Mouse (Mus musculus) MEL (cell line): ENCODE results near the gene Alg3. TPM values are rescaled to one million over a fixed set of nuclear protein-coding genes. Genes with fewer than 3 reads are reported as not detected.

Source experiments
- DNase-seq: peaks from one replicate; pipeline ENCODE4 v3.0.0; 2011; ENCODE audit warnings: low read depth, low spot score
- H3K27ac ChIP-seq: 2 replicates; pipeline ENCODE4 v1.5.1; 2012; ENCODE audit warnings: low read depth, mild to moderate bottlenecking, control low read depth, low read length, moderate library complexity; ENCODE audit not compliant: control insufficient read depth
- H3K27me3 ChIP-seq, 2 experiments: fragments of 150-350 bp in 1 of 2; sonication (generic) in 1 of 2; 2 replicates each; pipeline ENCODE4 v1.6.1; 2012; ENCODE audit warnings: low read length in 2 of 2, mild to moderate bottlenecking in 2 of 2, improper control_type of control experiment in 1 of 2, moderate library complexity in 1 of 2; ENCODE audit not compliant: insufficient read depth in 2 of 2, control insufficient read depth in 1 of 2
- H3K36me3 ChIP-seq, 2 experiments: 2 replicates each; pipeline ENCODE4 v1.6.1; 2012 to 2014; ENCODE audit warnings: low read length in 2 of 2, improper control_type of control experiment in 1 of 2, inconsistent platforms in 1 of 2, mild to moderate bottlenecking in 1 of 2; ENCODE audit not compliant: insufficient read depth in 2 of 2, control insufficient read depth in 1 of 2
- H3K4me1 ChIP-seq, 2 experiments: fragments of 150-350 bp in 1 of 2; sonication (generic) in 1 of 2; 2 replicates each; pipeline ENCODE4 v1.6.1; 2012; ENCODE audit warnings: low read length in 2 of 2, improper control_type of control experiment in 1 of 2, mild to moderate bottlenecking in 1 of 2; ENCODE audit not compliant: insufficient read depth in 2 of 2, control insufficient read depth in 1 of 2
- H3K4me3 ChIP-seq, 2 experiments: fragments of 150-350 bp in 1 of 2; sonication (generic) in 1 of 2; 2 replicates each; pipeline ENCODE4 v1.5.1; 2012; ENCODE audit warnings: low read depth in 2 of 2, low read length in 2 of 2, mild to moderate bottlenecking in 2 of 2, moderate library complexity in 2 of 2, control low read depth in 1 of 2, improper control_type of control experiment in 1 of 2; ENCODE audit not compliant: control insufficient read depth in 1 of 2, insufficient read depth in 1 of 2
- H3K79me2 ChIP-seq: 2 replicates; pipeline ENCODE4 v1.6.1; 2012; ENCODE audit warnings: mild to moderate bottlenecking, low read length, moderate library complexity; ENCODE audit not compliant: control insufficient read depth, poor library complexity, insufficient read depth
- H3K9ac ChIP-seq: 2 replicates; pipeline ENCODE4 v1.6.1; 2012; ENCODE audit warnings: low read depth, mild to moderate bottlenecking, control low read depth, low read length, moderate library complexity; ENCODE audit not compliant: control insufficient read depth, poor library complexity, severe bottlenecking
- H3K9me3 ChIP-seq: fragments of 150-350 bp; sonication (generic); replicated peaks from 2 replicates; pipeline ENCODE4 v1.6.1; 2012; ENCODE audit warnings: mild to moderate bottlenecking, low read length, improper control_type of control experiment, moderate library complexity; ENCODE audit not compliant: insufficient read depth
- BHLHE40 ChIP-seq: IDR thresholded peaks from 2 replicates; pipeline ENCODE4 v1.6.1; 2012; ENCODE audit warnings: low read depth, mild to moderate bottlenecking, inconsistent platforms, low read length, improper control_type of control experiment, borderline replicate concordance
- CHD2 ChIP-seq: IDR thresholded peaks from 2 replicates; pipeline ENCODE4 v1.6.1; 2011; ENCODE audit warnings: low read length, improper control_type of control experiment
- CTCF ChIP-seq, 3 experiments: IDR thresholded peaks in 2 of 3; conservative IDR thresholded peaks in 1 of 3; 2 replicates each; pipeline ENCODE4 v1.5.1; 2011 to 2012; ENCODE audit warnings: low read length in 3 of 3, low read depth in 2 of 3, mild to moderate bottlenecking in 2 of 3, improper control_type of control experiment in 1 of 3, inconsistent platforms in 1 of 3, mixed read lengths in 1 of 3, moderate library complexity in 1 of 3; ENCODE audit not compliant: control insufficient read depth in 1 of 3, insufficient read depth in 1 of 3, poor library complexity in 1 of 3, severe bottlenecking in 1 of 3
- ELF1 ChIP-seq: IDR thresholded peaks from 2 replicates; pipeline ENCODE4 v1.6.1; 2014; ENCODE audit warnings: low read depth, mild to moderate bottlenecking, inconsistent platforms, low read length, improper control_type of control experiment, moderate library complexity
- EP300 ChIP-seq, 2 experiments: IDR thresholded peaks; 2 replicates each; pipeline ENCODE4 v1.6.1; 2011; ENCODE audit warnings: improper control_type of control experiment in 2 of 2, low read length in 2 of 2, low read depth in 1 of 2, mild to moderate bottlenecking in 1 of 2
- GABPA ChIP-seq: IDR thresholded peaks from 2 replicates; pipeline ENCODE4 v1.6.1; 2012; ENCODE audit warnings: low read depth, mild to moderate bottlenecking, inconsistent platforms, low read length, improper control_type of control experiment, moderate library complexity
- JUND ChIP-seq: IDR thresholded peaks from 2 replicates; pipeline ENCODE4 v1.6.1; 2011; ENCODE audit warnings: low read depth, mild to moderate bottlenecking, improper control_type of control experiment, low read length
- KAT2A ChIP-seq: conservative IDR thresholded peaks from 2 replicates; pipeline ENCODE4 v1.6.1; 2012; ENCODE audit warnings: low read depth, low read length, improper control_type of control experiment, inconsistent platforms
- MAFK ChIP-seq: IDR thresholded peaks from 2 replicates; pipeline ENCODE4 v1.6.1; 2011; ENCODE audit warnings: low read depth, mild to moderate bottlenecking, low read length, improper control_type of control experiment, borderline replicate concordance
- MEF2A ChIP-seq: IDR thresholded peaks from 2 replicates; pipeline ENCODE4 v1.6.1; 2014; ENCODE audit warnings: low read depth, mild to moderate bottlenecking, inconsistent platforms, low read length, improper control_type of control experiment; ENCODE audit not compliant: poor library complexity, insufficient replicate concordance, severe bottlenecking; ENCODE audit errors: extremely low read depth
- MXI1 ChIP-seq: IDR thresholded peaks from 2 replicates; pipeline ENCODE4 v1.6.1; 2011; ENCODE audit warnings: mild to moderate bottlenecking, low read depth, low read length, improper control_type of control experiment
- NRF1 ChIP-seq: IDR thresholded peaks from 2 replicates; pipeline ENCODE4 v1.6.1; 2014; ENCODE audit warnings: low read depth, mild to moderate bottlenecking, inconsistent platforms, low read length, improper control_type of control experiment, moderate library complexity; ENCODE audit not compliant: poor library complexity, insufficient read depth, severe bottlenecking
- POLR2AphosphoS2 ChIP-seq: IDR thresholded peaks from 2 replicates; pipeline ENCODE4 v1.6.1; 2011; ENCODE audit warnings: low read length, improper control_type of control experiment
- RAD21 ChIP-seq: IDR thresholded peaks from 2 replicates; pipeline ENCODE4 v1.6.1; 2011; ENCODE audit warnings: mild to moderate bottlenecking, low read depth, low read length, improper control_type of control experiment
- SIN3A ChIP-seq: IDR thresholded peaks from 2 replicates; pipeline ENCODE4 v1.6.1; 2012; ENCODE audit warnings: low read length, improper control_type of control experiment, inconsistent platforms
- SMC3 ChIP-seq: IDR thresholded peaks from 2 replicates; pipeline ENCODE4 v1.6.1; 2011; ENCODE audit warnings: low read depth, low read length, improper control_type of control experiment
- TAL1 ChIP-seq: IDR thresholded peaks from 2 replicates; pipeline ENCODE4 v1.6.1; 2012; ENCODE audit warnings: mild to moderate bottlenecking, inconsistent platforms, low read length, moderate library complexity, mixed read lengths
- TCF12 ChIP-seq: IDR thresholded peaks from 2 replicates; pipeline ENCODE4 v1.6.1; 2014; ENCODE audit warnings: low read depth, mild to moderate bottlenecking, inconsistent platforms, low read length, improper control_type of control experiment, moderate library complexity
- UBTF ChIP-seq: IDR thresholded peaks from 2 replicates; pipeline ENCODE4 v1.6.1; 2012; ENCODE audit warnings: low read depth, mild to moderate bottlenecking, inconsistent platforms, low read length, improper control_type of control experiment, moderate library complexity, borderline replicate concordance; ENCODE audit not compliant: insufficient read depth
- USF2 ChIP-seq, 2 experiments: IDR thresholded peaks; 2 replicates each; pipeline ENCODE4 v1.6.1; 2011 to 2012; ENCODE audit warnings: improper control_type of control experiment in 2 of 2, low read length in 2 of 2, borderline replicate concordance in 1 of 2, inconsistent platforms in 1 of 2, low read depth in 1 of 2, mild to moderate bottlenecking in 1 of 2; ENCODE audit not compliant: insufficient read depth in 1 of 2
- ZC3H11A ChIP-seq: IDR thresholded peaks from 2 replicates; pipeline ENCODE4 v1.6.1; 2012; ENCODE audit warnings: low read depth, mild to moderate bottlenecking, inconsistent platforms, low read length, improper control_type of control experiment
- ZKSCAN1 ChIP-seq: IDR thresholded peaks from 2 replicates; pipeline ENCODE4 v1.6.1; 2012; ENCODE audit warnings: low read depth, mild to moderate bottlenecking, inconsistent platforms, low read length, improper control_type of control experiment, moderate library complexity
- polyA plus RNA-seq, 2 experiments: library from polyadenylated mRNA; stranded (reverse) in 1 of 2; unstranded in 1 of 2; fragments of >175 nt in 1 of 2; fragments of >200 nt in 1 of 2; gene quantifications; 2 replicates each; pipeline versions ENCODE4 v1.2.1 to v1.2.4; 2012; ENCODE audit warnings: low replicate concordance in 2 of 2, low read depth in 1 of 2; ENCODE audit not compliant: insufficient read length in 2 of 2, insufficient read depth in 1 of 2, missing spikeins in 1 of 2
- total RNA-seq: library from RNA; depleted of rRNA; stranded (reverse); fragments of 300-350 nt; gene quantifications from 2 replicates; pipeline ENCODE4 v1.2.3, GENCODE M21; 2012

The Alg3 gene
- total and polyA plus RNA-seq, 3 experiments: 25.6 to 218 (median 67.6) TPM

DNA sequence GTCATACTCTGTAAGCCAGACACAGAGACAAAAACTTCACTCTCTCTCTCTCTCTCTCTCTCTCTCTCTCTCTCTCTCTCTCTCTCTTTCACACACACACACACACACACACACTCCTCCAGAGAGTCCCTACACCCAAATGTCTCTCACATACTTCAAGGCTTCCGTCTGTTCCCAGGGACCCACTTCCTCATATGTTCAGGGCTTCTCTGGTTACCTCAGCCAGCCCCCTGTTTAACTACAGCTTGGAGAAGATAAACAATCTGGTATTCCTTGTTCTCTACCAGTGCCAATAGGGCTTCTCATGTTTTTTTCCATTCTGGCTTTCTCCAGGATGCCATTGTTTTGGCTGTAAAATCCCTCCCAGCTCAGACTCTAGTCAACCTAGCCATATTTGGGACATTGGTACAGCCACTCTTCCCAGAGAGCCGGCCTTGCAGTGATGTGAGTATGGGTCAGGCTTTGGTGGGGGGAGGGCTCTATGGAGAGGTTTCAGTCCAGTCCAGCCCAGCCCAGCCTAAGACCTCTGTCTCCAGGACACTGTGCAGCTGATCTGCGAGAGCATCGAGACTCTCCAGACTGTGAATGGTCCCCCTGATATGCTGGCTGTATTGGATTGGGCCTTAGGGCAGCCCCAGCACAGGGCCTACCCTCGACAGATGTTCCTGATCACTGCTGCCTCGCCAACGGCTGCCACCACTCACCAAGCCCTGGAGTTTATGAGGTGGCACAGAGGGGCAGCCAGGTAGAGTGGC, 14.7 kb downstream of the Alg3 start:
- no peaks in the 10 kb centered on the region for H3K27me3 ChIP-seq

DNA sequence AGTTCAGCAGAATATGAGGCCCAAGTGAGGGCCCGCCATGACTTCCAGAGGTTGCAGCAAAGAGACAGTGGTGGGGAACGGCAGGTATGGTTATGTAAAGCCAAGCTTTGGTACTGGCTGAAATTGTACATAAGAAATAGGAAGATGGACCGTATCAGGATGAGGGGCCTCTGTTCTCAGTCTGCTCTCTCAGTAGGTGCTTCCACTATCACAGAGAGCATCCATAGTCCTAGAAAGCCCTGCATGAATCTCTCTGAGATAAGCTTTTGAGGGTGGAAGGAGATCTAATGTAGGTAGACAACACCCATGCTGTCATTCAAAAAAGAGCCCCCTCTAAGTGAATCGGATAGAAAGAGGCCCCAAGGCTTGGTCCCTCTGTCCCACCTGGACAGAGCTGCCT, 15.8 kb downstream of the Alg3 start:
- no peaks in the 10 kb centered on the region for H3K9me3 ChIP-seq
- no peak overlapping the region for H3K4me3 ChIP-seq
- H3K27ac ChIP-seq: no peak overlapping the region
- H3K4me1 ChIP-seq: peaks cover 6 to 24% of the 10 kb centered on the region in 2 experiments
- peaks cover 0 to 15% of the 10 kb centered on the region in 2 experiments; a peak in 2 of 4 replicates for H3K36me3 ChIP-seq
- H3K79me2 ChIP-seq: no peaks in the 10 kb centered on the region
- no peaks in the 10 kb centered on the region for H3K27me3 ChIP-seq
- no peak for DNase-seq
- TF ChIP-seq MAFK (no peak), BHLHE40 (no peak), TAL1 (no peak), EP300 (IDR thresholded peaks at IDR 0.05; ENCODE audit: low read depth in 1 of 2, low read length in 2 of 2) (no peak), ZKSCAN1 (no peak), KAT2A (no peak), MXI1 (no peak), TCF12 (no peak), RAD21 (no peak), CHD2 (no peak), CTCF (IDR thresholded peaks at IDR 0.05 in 2 of 3, conservative IDR thresholded peaks at IDR 0.05 in 1 of 3; ENCODE audit: control insufficient read depth in 1 of 3, insufficient read depth in 1 of 3, low read depth in 2 of 3, low read length in 3 of 3, poor library complexity in 1 of 3, severe bottlenecking in 1 of 3) (no peak), POLR2AphosphoS2 (no peak), USF2 (IDR thresholded peaks at IDR 0.05; ENCODE audit: borderline replicate concordance in 1 of 2, insufficient read depth in 1 of 2, low read depth in 1 of 2, low read length in 2 of 2) (no peak), SMC3 (no peak)
- no peak overlapping the region for H3K9ac ChIP-seq

More for the DNA sequence above, 14.7 kb downstream of the Alg3 start:
- Histone ChIP-seq H3K4me1 (peaks cover 6 to 24% of the 10 kb centered on the region in 2 experiments), H3K9ac (no peak overlapping the region), H3K27ac (no peak overlapping the region), H3K4me3 (no peak overlapping the region)
- DNase-seq: peak; percentile 59
- TF ChIP-seq POLR2AphosphoS2: no peak
- 0 out of 2 replicates have a peak, but pooled peaks have one; percentile 71 for TF ChIP-seq JUND
- no peak for TF ChIP-seq CHD2
- TF ChIP-seq UBTF: no peak
- TF ChIP-seq ZC3H11A: no peak
- TF ChIP-seq RAD21: no peak
- no peak for TF ChIP-seq NRF1
- TF ChIP-seq GABPA: no peak
- 0 out of 4 replicates have a peak, but pooled peaks of 1 of the 2 experiments have one; percentile 10 for TF ChIP-seq EP300 (IDR thresholded peaks at IDR 0.05; ENCODE audit: low read depth in 1 of 2, low read length in 2 of 2)
- no peak for TF ChIP-seq KAT2A
- TF ChIP-seq ELF1: peak; percentile 47; the same call in 1 of the 2 replicates
- TF ChIP-seq MXI1: no peak
- no peak for TF ChIP-seq ZKSCAN1
- TF ChIP-seq USF2 (IDR thresholded peaks at IDR 0.05; ENCODE audit: borderline replicate concordance in 1 of 2, insufficient read depth in 1 of 2, low read depth in 1 of 2, low read length in 2 of 2): no peak
- no peak for TF ChIP-seq MEF2A
- TF ChIP-seq SIN3A: 0 out of 2 replicates have a peak, but pooled peaks have one; percentile 22
- TF ChIP-seq, all 39 proteins: peak for 4
- no peaks in the 10 kb centered on the region for H3K79me2 ChIP-seq
- peaks cover 0 to 15% of the 10 kb centered on the region in 2 experiments; a peak in 2 of 4 replicates for H3K36me3 ChIP-seq
- H3K9me3 ChIP-seq: no peaks in the 10 kb centered on the region
